ENCODE assay signal across 8 mouse cellular contexts in the genomic region with DNA sequence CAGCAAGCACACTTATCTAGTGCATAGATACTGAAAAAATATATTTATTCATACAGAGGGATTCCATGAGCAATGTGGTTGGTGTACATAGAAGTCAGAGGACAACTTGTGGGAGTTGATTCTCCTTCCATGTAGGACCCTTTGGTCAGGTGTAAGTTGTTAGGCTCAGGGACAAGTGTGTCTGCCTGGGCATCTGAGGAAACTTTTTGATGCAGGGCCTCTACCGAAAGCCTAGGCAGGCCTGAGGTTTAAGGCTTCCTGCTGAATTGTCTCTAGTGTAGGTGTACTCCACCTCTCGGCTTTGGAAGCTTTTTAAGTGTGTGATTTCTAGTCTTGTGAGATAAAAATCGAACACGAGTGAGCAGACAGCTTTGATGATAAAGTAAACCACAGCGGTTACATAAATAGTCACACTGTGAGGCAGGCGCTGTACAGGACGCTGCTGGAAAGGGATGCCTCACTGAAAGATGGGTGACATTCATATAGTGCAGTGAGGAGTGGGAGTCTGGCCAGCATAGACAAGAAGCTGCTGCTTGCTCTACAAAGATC. TPM values are rescaled to one million over a fixed set of nuclear protein-coding genes. Genes with fewer than 3 reads are reported as not detected.
DNase-seq lines count a peak whose midpoint lies in the region; ATAC-seq lines count a peak whose summit lies in the region.

No protein-coding gene starts in this region.

- no peaks in the 10 kb centered on the region for H3K9me3 ChIP-seq in hindbrain, embryonic 13.5 days

- peak; percentile 48 for ATAC-seq in activated CD4-positive, CD25-positive, alpha-beta regulatory T cell, adult 4 months
- no peak for ATAC-seq in hindbrain, embryonic 13.5 days (ENCODE audit: low FRiP score)
- ATAC-seq in megakaryocyte-erythroid progenitor cell, adult 5-6 weeks (replicated peaks; ENCODE audit: low FRiP score, low TSS enrichment, poor library complexity, severe bottlenecking), result peak; percentile 9; the same call in 1 of the 2 replicates

- intact Hi-C loops in left cerebral cortex, postnatal 25 days (cut with DNase I), result loop anchor here (2.0 kb wide), 1 partner anchor 101 kb away; no protein-coding TSS in a partner anchor

- WGBS in hindbrain, embryonic 13.5 days, result 43% methylated on average over 7 of the region's 7 CpGs

- peak overlapping the region; percentile 96 for H3K9ac ChIP-seq in hindbrain, embryonic 13.5 days

- H3K27me3 ChIP-seq in hindbrain, embryonic 13.5 days, result no peaks in the 10 kb centered on the region

- peaks cover 23% of the 10 kb centered on the region for H3K36me3 ChIP-seq in hindbrain, embryonic 13.5 days

- peak overlapping the region; percentile 69 for H3K4me3 ChIP-seq in hindbrain, embryonic 13.5 days

- H3K4me1 ChIP-seq in hindbrain, embryonic 13.5 days (replicated peaks), result peaks cover 40% of the 10 kb centered on the region

- 0 out of 2 replicates have a peak overlapping the region, but pooled peaks have one; percentile 100 for H3K27ac ChIP-seq in hindbrain, embryonic 13.5 days

- DNase-seq in left cerebral cortex, postnatal 25 days (ENCODE audit: low spot score in 2 of 2), result peak; percentile 11 to 27
- no peak for DNase-seq in left cerebral cortex, adult 11 months (ENCODE audit: low spot score)
- DNase-seq in gastrocnemius, postnatal 25 days, result no peak
- no peak for DNase-seq in layer of hippocampus, adult 9-11 months
- DNase-seq in adrenal gland, postnatal 10 days, result no peak

- peak overlapping the region; percentile 90 for H3K4me2 ChIP-seq in hindbrain, embryonic 13.5 days

RNA-seq across cellular contexts. Expression of a gene that starts 1.6 kb away (rescaled TPM):
- total RNA-seq in left cerebral cortex, postnatal 25 days (2021), result 100 to 1,000 TPM; 115 to 128 TPM
- 100 to 1,000 TPM; 222 to 239 TPM for polyA plus RNA-seq in activated CD4-positive, CD25-positive, alpha-beta regulatory T cell, adult 4 months (2017; shearing (Covaris generic))
- polyA plus RNA-seq in hindbrain, embryonic 13.5 days (2015; fragmentation: Nextera tagmentation; extraction: Ambion mirVana), result 297 and 299 TPM in 2 replicates
- total RNA-seq in megakaryocyte-erythroid progenitor cell, adult 5-6 weeks (2014; fragmentation: Nextera tagmentation), result 197 and 235 TPM in 2 replicates
- total RNA-seq in megakaryocyte-erythroid progenitor cell, adult 5-6 weeks (2017), result 282 and 332 TPM in 2 replicates
- total RNA-seq in gastrocnemius, postnatal 25 days (2021), result 10 to 100 TPM; 29.1 to 29.7 TPM
- 100 to 1,000 TPM; 101 to 147 TPM for total RNA-seq in adrenal gland, postnatal 10 days (2021)

RNA-seq across cellular contexts. Expression of a gene that starts 1.7 kb away (rescaled TPM):
- total RNA-seq in left cerebral cortex, postnatal 25 days (2021), result 10 to 100 TPM; 71.5 to 72.5 TPM
- polyA plus RNA-seq in activated CD4-positive, CD25-positive, alpha-beta regulatory T cell, adult 4 months (2017; shearing (Covaris generic)), result 1 to 10 TPM; 5.2 to 6.0 TPM
- polyA plus RNA-seq in hindbrain, embryonic 13.5 days (2015; fragmentation: Nextera tagmentation; extraction: Ambion mirVana), result 37.0 and 37.5 TPM in 2 replicates
- total RNA-seq in megakaryocyte-erythroid progenitor cell, adult 5-6 weeks (2014; fragmentation: Nextera tagmentation), result 29.5 and 34.9 TPM in 2 replicates
- 74.0 and 111 TPM in 2 replicates for total RNA-seq in megakaryocyte-erythroid progenitor cell, adult 5-6 weeks (2017)
- 10 to 100 TPM; 43.3 to 47.7 TPM for total RNA-seq in gastrocnemius, postnatal 25 days (2021)
- total RNA-seq in adrenal gland, postnatal 10 days (2021), result 10 to 100 TPM; 41.2 to 41.6 TPM

RNA-seq across cellular contexts. Expression of a gene that starts 45.8 kb away (rescaled TPM):
- 1 to 10 TPM; 1.8 to 5.8 TPM for total RNA-seq in left cerebral cortex, postnatal 25 days (2021)
- polyA plus RNA-seq in activated CD4-positive, CD25-positive, alpha-beta regulatory T cell, adult 4 months (2017; shearing (Covaris generic)), result not detected
- polyA plus RNA-seq in hindbrain, embryonic 13.5 days (2015; fragmentation: Nextera tagmentation; extraction: Ambion mirVana), result 8.4 and 9.2 TPM in 2 replicates
- total RNA-seq in megakaryocyte-erythroid progenitor cell, adult 5-6 weeks (2014; fragmentation: Nextera tagmentation), result not detected in 2 replicates
- total RNA-seq in megakaryocyte-erythroid progenitor cell, adult 5-6 weeks (2017), result not detected in 2 replicates
- under 1 TPM; 0.24 to 0.59 TPM for total RNA-seq in gastrocnemius, postnatal 25 days (2021)
- total RNA-seq in adrenal gland, postnatal 10 days (2021), result 1 to 10 TPM in 1 of 2 experiments, under 1 TPM in 1; 0.94 to 1.7 TPM

RNA-seq across cellular contexts. Expression of a gene that starts 54.3 kb away (rescaled TPM):
- 1 to 10 TPM; 1.4 to 7.5 TPM for total RNA-seq in left cerebral cortex, postnatal 25 days (2021)
- polyA plus RNA-seq in activated CD4-positive, CD25-positive, alpha-beta regulatory T cell, adult 4 months (2017; shearing (Covaris generic)), result 1 to 10 TPM in 1 of 2 experiments, not detected in 1; 2.9 TPM
- polyA plus RNA-seq in hindbrain, embryonic 13.5 days (2015; fragmentation: Nextera tagmentation; extraction: Ambion mirVana), result 3.1 and 3.8 TPM in 2 replicates
- not detected in 2 replicates for total RNA-seq in megakaryocyte-erythroid progenitor cell, adult 5-6 weeks (2014; fragmentation: Nextera tagmentation)
- total RNA-seq in megakaryocyte-erythroid progenitor cell, adult 5-6 weeks (2017), result 1.3 and 1.8 TPM in 2 replicates
- total RNA-seq in gastrocnemius, postnatal 25 days (2021), result 100 to 1,000 TPM; 331 to 433 TPM
- 10 to 100 TPM in 1 of 2 experiments, 1 to 10 TPM in 1; 8.6 to 30.7 TPM for total RNA-seq in adrenal gland, postnatal 10 days (2021)

Comparison
In these comparisons a context has a peak if more than half of its experiments do, and no peak if none do; other contexts are left out.
1. DNase-seq: peak in left cerebral cortex, postnatal 25 days (2 of 2); none in left cerebral cortex, adult 11 months (single experiment), gastrocnemius, postnatal 25 days (single experiment), layer of hippocampus, adult 9-11 months (single experiment) and adrenal gland, postnatal 10 days (single experiment).